Mouse (Mus musculus): ENCODE results near the gene Pla2g3.

The Pla2g3 gene

GRCm38 (mm10) chr11:3519756-3520398, 31.8 kb downstream of the Pla2g3 start:
- DNase-seq (ENCODE audit: low read depth, low spot score): peak; percentile 87

- DNase-seq (ENCODE audit: low read depth, low spot score): no peak
These were observed 32.8 kb downstream of the Pla2g3 start for GRCm38 (mm10) chr11:3520919-3521318.

- peak; percentile 53 for DNase-seq (ENCODE audit: low read depth, low spot score)
These were observed 33.5 kb downstream of the Pla2g3 start for GRCm38 (mm10) chr11:3521339-3522224.

- no peak for DNase-seq (ENCODE audit: low read depth, low spot score)
These were observed 34.4 kb downstream of the Pla2g3 start for GRCm38 (mm10) chr11:3522285-3523000.

GRCm38 (mm10) chr11:3523840-3524582, 35.9 kb downstream of the Pla2g3 start:
- DNase-seq (ENCODE audit: low read depth, low spot score): no peak

GRCm38 (mm10) chr11:3525560-3525959, 37.5 kb downstream of the Pla2g3 start:
- no peak for DNase-seq (ENCODE audit: low read depth, low spot score)

GRCm38 (mm10) chr11:3526207-3526606, 38.1 kb downstream of the Pla2g3 start:
- no peak for DNase-seq (ENCODE audit: low read depth, low spot score)

- DNase-seq (ENCODE audit: low read depth, low spot score): no peak
These were observed 39.1 kb downstream of the Pla2g3 start for GRCm38 (mm10) chr11:3526979-3527738.

- DNase-seq (ENCODE audit: low read depth, low spot score): no peak
These were observed 39.7 kb downstream of the Pla2g3 start for GRCm38 (mm10) chr11:3527766-3528165.

GRCm38 (mm10) chr11:3528208-3528607, 40.1 kb downstream of the Pla2g3 start:
- DNase-seq (ENCODE audit: low read depth, low spot score): no peak

- DNase-seq (ENCODE audit: low read depth, low spot score): no peak
These were observed 41.6 kb downstream of the Pla2g3 start for GRCm38 (mm10) chr11:3529476-3530252.

- DNase-seq (ENCODE audit: low read depth, low spot score): no peak
These were observed 42.6 kb downstream of the Pla2g3 start for GRCm38 (mm10) chr11:3530731-3531130.

GRCm38 (mm10) chr11:3531634-3532033, 43.5 kb downstream of the Pla2g3 start:
- peak; percentile 76 for DNase-seq (ENCODE audit: low read depth, low spot score)

GRCm38 (mm10) chr11:3532101-3532931, 44.2 kb downstream of the Pla2g3 start:
- DNase-seq (ENCODE audit: low read depth, low spot score): no peak

GRCm38 (mm10) chr11:3533406-3533932, 45.4 kb downstream of the Pla2g3 start:
- peak; percentile 42 for DNase-seq (ENCODE audit: low read depth, low spot score)

- DNase-seq (ENCODE audit: low read depth, low spot score): peak; percentile 82
These were observed 46.9 kb downstream of the Pla2g3 start for GRCm38 (mm10) chr11:3534956-3535355.

- DNase-seq (ENCODE audit: low read depth, low spot score): peak; percentile 93
These were observed 47.4 kb downstream of the Pla2g3 start for GRCm38 (mm10) chr11:3535406-3535986.

- no peak for DNase-seq (ENCODE audit: low read depth, low spot score)
These were observed 48.0 kb downstream of the Pla2g3 start for GRCm38 (mm10) chr11:3536082-3536481.

Measured in brain, adult 2 months (tissue).